In genomic region chr17:37072080-37072729, GRCm38 (mm10) we compare ENCODE assay signal across 19 mouse cellular contexts. TPM values are rescaled to one million over a fixed set of nuclear protein-coding genes. Genes with fewer than 3 reads are reported as not detected.
DNase-seq lines count a peak whose midpoint lies in the region; ATAC-seq and TF ChIP-seq lines count a peak whose summit lies in the region.
"Had no signal": no experiment of that assay in that cellular context is flagged by ENCODE, and none has a peak within 500 bp of the region (broad histone marks: within the 10 kb centered on the region; RNA-seq: fewer than 3 reads in every experiment).

No protein-coding gene starts in this region.

- peak; percentile 56 for DNase-seq in ES-CJ7 (ENCODE audit: low read depth, low spot score)
- DNase-seq in lung, postnatal 14 days: no peak
- DNase-seq in left cerebral cortex, adult 9 months (ENCODE audit: low spot score in 2 of 2): no peak
- DNase-seq in embryo, embryonic 10.5 days (ENCODE audit: low spot score): no peak
- DNase-seq: cerebellum, adult 11 months; embryo, embryonic 11 days; gastrocnemius, postnatal 10 days; right cerebral cortex, postnatal 4 days; thymus, postnatal 4 days had no signal

- H3K9ac ChIP-seq in hindbrain, embryonic 12.5 days: no peak overlapping the region
- H3K9ac ChIP-seq in midbrain, embryonic 15.5 days: no peak overlapping the region
- H3K9ac ChIP-seq: heart, embryonic 13.5 days; liver, embryonic 12.5 days had no signal

- no peak for TF ChIP-seq POLR2A in cortical plate, adult 2 months (IDR thresholded peaks at IDR 0.05; ENCODE audit: extremely low read depth, insufficient read depth, low read length)

- H3K4me1 ChIP-seq in cortical plate, adult 2 months (ENCODE audit: control insufficient read depth, insufficient read depth, low read length): peaks cover 25% of the 10 kb centered on the region
- H3K4me1 ChIP-seq in hindbrain, embryonic 12.5 days: peaks cover 7% of the 10 kb centered on the region
- H3K4me1 ChIP-seq in midbrain, embryonic 15.5 days: no peaks in the 10 kb centered on the region
- H3K4me1 ChIP-seq: heart, embryonic 13.5 days; liver, embryonic 12.5 days had no signal

- H3K4me2 ChIP-seq in hindbrain, embryonic 12.5 days (replicated peaks): no peak overlapping the region
- H3K4me2 ChIP-seq in midbrain, embryonic 15.5 days: no peak overlapping the region
- H3K4me2 ChIP-seq: heart, embryonic 13.5 days; liver, embryonic 12.5 days had no signal

- peak overlapping the region; percentile 74 for H3K27ac ChIP-seq in cortical plate, adult 2 months (ENCODE audit: insufficient read depth, low read length)
- H3K27ac ChIP-seq in hindbrain, embryonic 12.5 days: 0 out of 2 replicates have a peak overlapping the region, but pooled peaks have one; percentile 35
- peak overlapping the region; percentile 49 for H3K27ac ChIP-seq in midbrain, embryonic 15.5 days
- H3K27ac ChIP-seq: heart, embryonic 13.5 days; liver, embryonic 12.5 days had no signal

- ATAC-seq in hindbrain, embryonic 12.5 days (ENCODE audit: low FRiP score): peak; percentile 52
- ATAC-seq in midbrain, embryonic 15.5 days (replicated peaks): no peak
- ATAC-seq: intestine, postnatal 0 days; liver, embryonic 12.5 days; lung, postnatal 0 days had no signal

- H3K36me3 ChIP-seq in hindbrain, embryonic 12.5 days: peaks cover 93% of the 10 kb centered on the region
- peaks cover 59% of the 10 kb centered on the region for H3K36me3 ChIP-seq in midbrain, embryonic 15.5 days (replicated peaks)
- H3K36me3 ChIP-seq: liver, embryonic 12.5 days had no signal

- H3K9me3 ChIP-seq in hindbrain, embryonic 12.5 days (replicated peaks): no peaks in the 10 kb centered on the region
- H3K9me3 ChIP-seq in midbrain, embryonic 15.5 days: no peaks in the 10 kb centered on the region
- H3K9me3 ChIP-seq: heart, embryonic 13.5 days; liver, embryonic 12.5 days had no signal

- 52% methylated on average over 12 of the region's 12 CpGs for WGBS in hindbrain, embryonic 12.5 days
- 51% methylated on average over 12 of the region's 12 CpGs for WGBS in midbrain, embryonic 15.5 days

- no peaks in the 10 kb centered on the region for H3K27me3 ChIP-seq in hindbrain, embryonic 12.5 days
- H3K27me3 ChIP-seq in midbrain, embryonic 15.5 days (replicated peaks): no peaks in the 10 kb centered on the region
- H3K27me3 ChIP-seq: CH12.LX; heart, embryonic 13.5 days; liver, embryonic 12.5 days had no signal

- H3K4me3 ChIP-seq in cortical plate, adult 2 months (ENCODE audit: insufficient read depth, low read length): no peak overlapping the region
- H3K4me3 ChIP-seq in hindbrain, embryonic 12.5 days: no peak overlapping the region
- H3K4me3 ChIP-seq in midbrain, embryonic 15.5 days: no peak overlapping the region
- H3K4me3 ChIP-seq: heart, embryonic 13.5 days; liver, embryonic 12.5 days had no signal

- no peak for TF ChIP-seq CTCF in cortical plate, adult 2 months (IDR thresholded peaks at IDR 0.05; ENCODE audit: extremely low read depth, insufficient read depth, low read length)

RNA-seq across cellular contexts. Expression of gene Olfr90, which starts 16.1 kb away (rescaled TPM):
- polyA plus RNA-seq in cortical plate, adult 2 months (2012; rRNA removed): not detected in 2 replicates
- polyA plus RNA-seq in hindbrain, embryonic 12.5 days (2016; fragmentation: Nextera tagmentation; extraction: Ambion mirVana): 0.18 TPM in 1 of 2 replicates, not detected in the other
- 0.06 TPM in 1 of 2 replicates, not detected in the other for polyA plus RNA-seq in midbrain, embryonic 15.5 days (2015; fragmentation: Nextera tagmentation; extraction: Ambion mirVana)
- polyA plus RNA-seq: heart, embryonic 13.5 days; intestine, postnatal 0 days; large intestine, adult 2 months; liver, embryonic 12.5 days; lung, postnatal 0 days; stomach, embryonic 14.5 days had no signal

RNA-seq across cellular contexts. Expression of gene Olfr91, which starts 25.9 kb away (rescaled TPM):
- not detected in 2 replicates for polyA plus RNA-seq in cortical plate, adult 2 months (2012; rRNA removed)
- 0.05 TPM in 1 of 2 replicates, not detected in the other for polyA plus RNA-seq in hindbrain, embryonic 12.5 days (2016; fragmentation: Nextera tagmentation; extraction: Ambion mirVana)
- polyA plus RNA-seq in midbrain, embryonic 15.5 days (2015; fragmentation: Nextera tagmentation; extraction: Ambion mirVana): not detected in 2 replicates
- polyA plus RNA-seq: heart, embryonic 13.5 days; intestine, postnatal 0 days; large intestine, adult 2 months; liver, embryonic 12.5 days; lung, postnatal 0 days; stomach, embryonic 14.5 days had no signal

RNA-seq across cellular contexts. Expression of gene Gabbr1, which starts 26.4 kb away (rescaled TPM):
- polyA plus RNA-seq in cortical plate, adult 2 months (2012; rRNA removed): 481 and 483 TPM in 2 replicates
- 41.8 and 42.1 TPM in 2 replicates for polyA plus RNA-seq in hindbrain, embryonic 12.5 days (2016; fragmentation: Nextera tagmentation; extraction: Ambion mirVana)
- polyA plus RNA-seq in midbrain, embryonic 15.5 days (2015; fragmentation: Nextera tagmentation; extraction: Ambion mirVana): 86.4 and 88.8 TPM in 2 replicates

RNA-seq across cellular contexts. Expression of gene Olfr92, which starts 47.7 kb away (rescaled TPM):
- polyA plus RNA-seq in cortical plate, adult 2 months (2012; rRNA removed): not detected in 2 replicates
- not detected in 2 replicates for polyA plus RNA-seq in hindbrain, embryonic 12.5 days (2016; fragmentation: Nextera tagmentation; extraction: Ambion mirVana)
- polyA plus RNA-seq in midbrain, embryonic 15.5 days (2015; fragmentation: Nextera tagmentation; extraction: Ambion mirVana): not detected in 2 replicates
- polyA plus RNA-seq: heart, embryonic 13.5 days; intestine, postnatal 0 days; large intestine, adult 2 months; liver, embryonic 12.5 days; lung, postnatal 0 days; stomach, embryonic 14.5 days had no signal

RNA-seq across cellular contexts. Expression of gene Mog, which starts 49.0 kb away (rescaled TPM):
- polyA plus RNA-seq in cortical plate, adult 2 months (2012; rRNA removed): 99.6 and 128 TPM in 2 replicates
- 0.85 and 1.3 TPM in 2 replicates for polyA plus RNA-seq in hindbrain, embryonic 12.5 days (2016; fragmentation: Nextera tagmentation; extraction: Ambion mirVana)
- 2.4 and 3.7 TPM in 2 replicates for polyA plus RNA-seq in midbrain, embryonic 15.5 days (2015; fragmentation: Nextera tagmentation; extraction: Ambion mirVana)
- polyA plus RNA-seq: heart, embryonic 13.5 days; intestine, postnatal 0 days; large intestine, adult 2 months; liver, embryonic 12.5 days had no signal
